Mouse (Mus musculus) heart, adult 2 months (tissue): ENCODE data around the gene Pnkp.

Experiments
- CTCF ChIP-seq: fragments of 200-600 bp; IDR thresholded peaks from 2 replicates; pipeline ENCODE4 v1.8.1; 2022; ENCODE audit warnings: antibody characterized with exemption, mild to moderate bottlenecking, moderate library complexity
- EP300 ChIP-seq: fragments of 200-500 bp; IDR thresholded peaks from 2 replicates; pipeline ENCODE4 v1.6.1; 2011; ENCODE audit warnings: low read depth, low read length, control low read depth; ENCODE audit not compliant: insufficient read depth

GRCm38 (mm10) chr7:44818751-44819235, 38.1 kb upstream of the Pnkp start:
- no peak for TF ChIP-seq CTCF
- no peak for TF ChIP-seq EP300
